Mouse (Mus musculus) lung, embryonic 14.5 days (tissue): Measurements from ENCODE around the gene Usp29. TPM values are rescaled to one million over a fixed set of nuclear protein-coding genes. Genes with fewer than 3 reads are reported as not detected.
A peak's percentile ranks its signal among the peaks of the same experiment; 100 is the strongest.

Experiments
- ATAC-seq: fragments of 200-750 bp; cut with Nextera tagmentation; 2 replicates; pipeline ENCODE4 v1.8.0; 2017; ENCODE audit warnings: mild to moderate bottlenecking, moderate TSS enrichment, moderate library complexity; ENCODE audit not compliant: insufficient read depth
- DNase-seq: peaks from one replicate; pipeline ENCODE4 v3.0.0-alpha.2; 2015
- H3K27ac ChIP-seq: fragments of 300-500 bp; sonication (generic); 2 replicates; pipeline ENCODE4 v1.5.1; 2014; ENCODE audit warnings: low read depth, mild to moderate bottlenecking, moderate library complexity
- H3K27me3 ChIP-seq: fragments of 300-500 bp; sonication (generic); 2 replicates; pipeline ENCODE4 v1.6.1; 2014; ENCODE audit warnings: low read length, control low read depth; ENCODE audit not compliant: insufficient read depth
- H3K36me3 ChIP-seq: fragments of 300-500 bp; sonication (generic); 2 replicates; pipeline ENCODE4 v1.6.1; 2014; ENCODE audit warnings: control low read depth; ENCODE audit not compliant: insufficient read depth
- H3K4me1 ChIP-seq: fragments of 300-500 bp; sonication (generic); 2 replicates; pipeline ENCODE4 v1.6.1; 2014; ENCODE audit warnings: antibody characterized with exemption, control low read depth; ENCODE audit not compliant: insufficient read depth
- H3K4me2 ChIP-seq: fragments of 300-500 bp; sonication (generic); 2 replicates; pipeline ENCODE4 v1.6.1; 2014; ENCODE audit warnings: mild to moderate bottlenecking
- H3K4me3 ChIP-seq: fragments of 300-500 bp; sonication (generic); 2 replicates; pipeline ENCODE4 v1.5.1; 2014; ENCODE audit warnings: low read depth, low read length
- H3K9ac ChIP-seq: fragments of 300-500 bp; sonication (generic); 2 replicates; pipeline ENCODE4 v1.6.1; 2014
- H3K9me3 ChIP-seq: fragments of 300-500 bp; sonication (generic); 2 replicates; pipeline ENCODE4 v1.6.1; 2016; ENCODE audit warnings: low read depth, low read length, control low read depth
- CTCF ChIP-seq: IDR thresholded peaks from 2 replicates; pipeline ENCODE4 v1.5.1; 2016; ENCODE audit warnings: antibody characterized with exemption, low read depth
- WGBS: fragments of 180-500 bp; shearing (Covaris S2); extraction: QIAGEN DNeasy Blood & Tissue Kit; methylation state at CpG from one replicate; pipeline ENCODE4 v1.1.7; 2014; 5-methylcytosine and 5-hydroxymethylcytosine counted together
- polyA plus RNA-seq: library from polyadenylated mRNA; unstranded; fragments of >200 nt; fragmentation: Nextera tagmentation; extraction: Ambion mirVana; gene quantifications from 2 replicates; pipeline ENCODE4 v1.2.1, GENCODE M21; 2014

Usp29 gene
- 5.8 and 6.2 TPM in 2 replicates for polyA plus RNA-seq

DNA sequence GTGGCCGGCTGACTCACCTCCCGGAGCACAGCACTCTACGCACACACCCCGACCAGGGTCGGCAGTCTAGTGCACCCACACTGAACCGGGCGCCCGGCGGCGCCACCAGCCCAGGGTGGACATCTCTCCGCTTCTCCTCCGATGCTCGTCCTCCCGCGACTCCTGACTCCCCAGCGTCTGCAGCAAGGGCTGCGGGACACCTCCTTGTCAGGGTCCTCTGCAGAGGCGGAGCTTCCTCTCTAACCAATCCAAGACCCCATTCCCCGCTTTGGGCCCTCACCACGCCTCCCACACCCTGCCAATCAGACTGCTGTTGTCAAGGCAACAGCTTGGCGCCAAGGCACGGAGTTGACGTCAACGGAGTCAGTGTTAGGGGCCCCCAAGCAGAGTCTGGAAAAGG is at the start of gene Usp29, which contains the start of gene Peg3:
TSS of gene Usp29 (plus strand) at position 338 of the 400 bp plus-strand sequence.
TSS of gene Peg3 (minus strand) at position 191 of the 400 bp plus-strand sequence.
- TF ChIP-seq CTCF = no peak; the same call in 1 of the 2 replicates
- peak within 1 kb of the TSS; percentile 56 for H3K4me3 ChIP-seq
- H3K9me3 ChIP-seq = peaks cover 38% of the 10 kb centered on the region
- H3K36me3 ChIP-seq = peaks cover 6% of the 10 kb centered on the region
- DNase-seq (peak; percentile 96), ATAC-seq (peak; percentile 47)
- H3K27ac ChIP-seq = peak within 1 kb of the TSS; percentile 96
- no peaks in the 10 kb centered on the region for H3K27me3 ChIP-seq
- peak within 1 kb of the TSS; percentile 64 for H3K9ac ChIP-seq
- H3K4me2 ChIP-seq = peak within 1 kb of the TSS; percentile 61
- H3K4me1 ChIP-seq = no peaks in the 10 kb centered on the region
- WGBS = 38% methylated on average over 24 of the region's 24 CpGs

DNA sequence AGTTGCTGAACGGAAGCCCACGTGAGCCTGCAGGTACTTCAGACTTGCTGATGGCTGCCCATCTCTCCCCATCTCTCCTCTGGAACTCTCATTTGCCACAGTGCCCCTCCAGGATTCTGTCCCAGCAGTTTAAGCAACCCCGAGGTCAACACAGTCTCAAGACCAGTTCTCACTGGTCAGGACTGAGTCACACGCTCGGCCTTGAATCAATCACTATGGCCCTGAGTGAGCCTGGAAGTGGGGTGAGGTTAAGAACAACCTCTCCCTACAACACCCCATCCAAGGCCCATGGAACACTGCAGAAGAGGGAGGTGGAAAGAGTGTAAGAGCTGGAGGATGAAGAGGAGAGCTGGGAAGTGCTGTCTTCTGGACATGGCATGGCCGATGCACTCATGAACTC is 44.9 kb upstream of the Usp29 start:
- Histone ChIP-seq H3K4me2 (no peak overlapping the region), H3K36me3 (peaks cover 4% of the 10 kb centered on the region; the same call in 1 of the 2 replicates), H3K9ac (no peak overlapping the region), H3K27ac (no peak overlapping the region), H3K27me3 (no peaks in the 10 kb centered on the region), H3K4me3 (no peak overlapping the region), H3K9me3 (no peaks in the 10 kb centered on the region), H3K4me1 (no peaks in the 10 kb centered on the region)
- ATAC-seq = no peak
- DNase-seq = no peak
- 92% methylated on average over 6 of the region's 6 CpGs for WGBS
- no peak for TF ChIP-seq CTCF

DNA sequence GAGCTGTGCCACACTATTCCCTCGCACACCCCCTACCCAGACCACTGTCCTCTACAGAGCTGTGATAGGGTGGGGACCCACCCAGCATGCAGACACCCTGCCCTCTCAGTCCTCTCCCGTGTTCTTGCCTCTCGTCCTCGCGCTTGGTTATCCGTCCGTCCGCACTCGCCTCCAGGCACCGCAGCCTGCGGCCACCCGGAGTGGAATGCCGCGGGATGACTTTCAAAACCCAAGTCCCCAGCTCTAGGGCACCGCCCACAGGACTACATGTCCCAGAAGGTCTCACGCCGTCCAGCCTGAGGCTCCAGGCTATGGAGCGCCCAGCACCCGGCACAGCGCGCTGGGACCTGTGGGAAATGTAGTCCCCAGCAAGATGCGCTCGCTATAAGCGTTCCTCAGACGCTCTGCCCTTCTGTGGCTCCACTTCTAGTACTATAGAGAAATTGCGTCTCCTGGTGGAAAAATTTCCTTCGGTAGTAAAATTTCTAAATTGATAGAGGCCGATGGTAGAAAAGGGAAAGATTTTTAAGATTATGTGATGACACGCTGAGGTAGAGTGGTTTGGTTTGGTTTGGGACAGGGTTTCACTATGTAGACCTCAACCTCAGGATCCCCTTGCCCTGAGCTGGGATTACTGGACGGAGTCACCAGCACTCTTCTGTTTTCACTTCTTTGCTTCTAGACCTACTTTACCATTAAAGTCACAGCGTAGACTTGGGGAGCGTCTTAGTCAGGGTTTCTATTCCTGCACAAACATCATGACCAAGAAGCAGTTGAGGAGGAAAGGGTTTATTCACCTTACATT is 33.9 kb upstream of the Usp29 start, which contains the start of gene Zim1:
TSS of gene Zim1 (minus strand) at position 210 of the 805 bp plus-strand sequence.
- DNase-seq (peak; percentile 97), ATAC-seq (peak; percentile 100)
- peak within 1 kb of the TSS; percentile 70 for H3K4me2 ChIP-seq
- H3K4me3 ChIP-seq = peak within 1 kb of the TSS; percentile 44
- no peaks in the 10 kb centered on the region for H3K36me3 ChIP-seq
- no peaks in the 10 kb centered on the region for H3K27me3 ChIP-seq
- H3K4me1 ChIP-seq = no peaks in the 10 kb centered on the region
- H3K9ac ChIP-seq = peak within 1 kb of the TSS; percentile 53
- WGBS = 10% methylated on average over 32 of the region's 32 CpGs
- no peaks in the 10 kb centered on the region for H3K9me3 ChIP-seq
- no peak; the same call in none of the 2 replicates for TF ChIP-seq CTCF
- no peak within 1 kb of the TSS for H3K27ac ChIP-seq

DNA sequence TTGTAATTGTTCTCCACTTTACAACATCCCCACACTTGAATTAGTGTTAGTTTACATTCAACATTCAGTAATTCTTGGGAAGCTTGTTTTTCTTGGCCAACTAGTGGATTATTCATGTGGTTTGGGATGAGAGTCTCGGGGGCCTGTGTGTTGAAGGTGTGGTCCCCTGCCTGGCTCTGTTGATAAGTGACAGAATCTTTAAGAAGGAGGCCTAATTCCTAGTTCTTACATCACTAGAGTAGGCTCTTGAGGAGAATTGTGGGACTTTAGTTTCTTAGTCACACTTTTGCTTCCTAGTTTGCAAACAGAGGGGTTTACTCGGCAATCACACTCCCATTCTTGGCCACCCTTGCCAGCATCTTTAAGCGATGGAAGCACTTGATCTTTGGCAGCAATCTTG is 31.1 kb upstream of the Usp29 start:
- no peak overlapping the region for H3K27ac ChIP-seq
- no peaks in the 10 kb centered on the region for H3K4me1 ChIP-seq
- H3K9ac ChIP-seq = no peak overlapping the region
- H3K4me3 ChIP-seq = no peak overlapping the region
- H3K36me3 ChIP-seq = peaks cover 4% of the 10 kb centered on the region; the same call in 1 of the 2 replicates
- H3K9me3 ChIP-seq = no peaks in the 10 kb centered on the region
- H3K4me2 ChIP-seq = no peak overlapping the region
- DNase-seq (no peak), ATAC-seq (no peak)
- WGBS = 60% methylated on average over 3 of the region's 3 CpGs
- H3K27me3 ChIP-seq = no peaks in the 10 kb centered on the region
- no peak for TF ChIP-seq CTCF

DNA sequence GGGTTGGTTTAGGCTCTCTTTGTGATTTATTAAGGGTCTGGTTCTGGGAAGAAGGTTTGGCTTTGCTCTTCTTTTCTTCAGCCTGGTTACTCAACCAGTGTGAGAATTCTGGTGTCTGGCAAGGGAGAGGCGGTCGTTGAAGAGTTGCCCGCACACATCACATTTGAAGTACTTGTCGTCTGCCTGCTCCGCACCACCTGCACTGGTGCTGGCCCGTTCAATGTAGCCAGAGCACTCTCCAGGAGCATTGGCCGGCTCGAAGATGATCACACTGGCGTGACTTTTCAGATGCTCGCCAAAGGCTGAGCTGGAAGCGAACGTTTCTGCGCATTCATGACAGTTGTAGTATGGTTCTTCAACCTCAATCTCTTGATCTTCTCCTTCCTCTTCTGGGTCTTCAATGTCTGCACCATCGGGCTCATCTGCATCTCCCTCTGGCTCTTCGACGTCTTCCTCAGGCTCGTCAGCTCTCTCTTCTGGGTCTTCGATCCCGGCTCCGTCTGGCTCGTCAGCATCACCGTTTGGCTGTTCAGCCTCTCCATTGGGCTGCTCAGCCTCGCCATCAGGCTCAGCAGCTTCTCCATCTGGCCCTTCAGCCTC is 22.9 kb upstream of the Usp29 start:
- Histone ChIP-seq H3K4me3 (no peak overlapping the region), H3K4me2 (no peak overlapping the region), H3K9ac (no peak overlapping the region), H3K9me3 (no peaks in the 10 kb centered on the region), H3K27me3 (no peaks in the 10 kb centered on the region), H3K36me3 (peaks cover 72% of the 10 kb centered on the region), H3K4me1 (no peaks in the 10 kb centered on the region), H3K27ac (no peak overlapping the region)
- DNase-seq (no peak), ATAC-seq (no peak)
- TF ChIP-seq CTCF = no peak
- 90% methylated on average over 23 of the region's 23 CpGs for WGBS

DNA sequence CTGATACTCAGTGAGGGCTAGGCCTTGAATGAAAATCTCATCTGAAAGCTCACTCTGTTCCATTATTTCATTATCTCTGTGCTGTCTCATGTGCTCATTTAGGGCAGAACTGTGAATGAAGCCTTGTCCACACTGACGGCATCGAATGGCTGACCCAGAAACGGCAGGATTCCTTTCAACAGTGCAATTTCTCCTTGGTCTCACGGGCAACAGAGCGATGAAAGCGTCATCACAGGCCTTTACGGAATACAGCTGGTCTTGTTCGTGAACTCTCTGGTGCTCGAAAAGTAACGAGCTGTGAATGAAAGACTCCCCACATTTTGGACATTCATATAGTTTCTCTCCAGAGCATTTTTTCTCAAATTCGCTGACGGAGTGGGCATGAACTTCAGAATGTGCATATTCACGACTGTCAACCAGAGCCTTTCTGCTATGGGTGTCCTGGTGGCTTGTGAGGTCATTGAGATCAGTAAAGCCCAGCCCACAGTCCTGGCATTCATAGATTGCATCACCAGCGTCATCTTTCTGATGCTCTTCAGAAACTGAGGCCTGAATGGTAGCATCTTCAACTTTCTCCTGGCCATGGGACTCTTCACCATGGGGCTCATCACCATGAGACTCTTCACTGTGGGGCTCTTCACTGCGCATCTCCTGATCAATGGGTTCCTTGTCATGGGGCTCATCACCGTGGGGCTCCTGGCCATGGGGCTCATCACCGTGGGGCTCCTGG is 21.8 kb upstream of the Usp29 start:
- Histone ChIP-seq H3K4me2 (no peak overlapping the region), H3K4me1 (no peaks in the 10 kb centered on the region), H3K4me3 (no peak overlapping the region), H3K27me3 (no peaks in the 10 kb centered on the region), H3K9me3 (no peaks in the 10 kb centered on the region), H3K9ac (no peak overlapping the region), H3K27ac (no peak overlapping the region), H3K36me3 (peaks cover 83% of the 10 kb centered on the region)
- no peak for TF ChIP-seq CTCF
- peak; percentile 23 for DNase-seq
- ATAC-seq = no peak; the same call in 1 of the 2 replicates
- 70% methylated on average over 17 of the region's 17 CpGs for WGBS
